Mouse (Mus musculus): ENCODE measurements at regions not wholly inside any gene's neighbourhood (a gene's known extent, or its start where the extent isn't known, plus 50 kb on each side); places are given as distances from the start of the nearest gene placed in this dataset.

DNA sequence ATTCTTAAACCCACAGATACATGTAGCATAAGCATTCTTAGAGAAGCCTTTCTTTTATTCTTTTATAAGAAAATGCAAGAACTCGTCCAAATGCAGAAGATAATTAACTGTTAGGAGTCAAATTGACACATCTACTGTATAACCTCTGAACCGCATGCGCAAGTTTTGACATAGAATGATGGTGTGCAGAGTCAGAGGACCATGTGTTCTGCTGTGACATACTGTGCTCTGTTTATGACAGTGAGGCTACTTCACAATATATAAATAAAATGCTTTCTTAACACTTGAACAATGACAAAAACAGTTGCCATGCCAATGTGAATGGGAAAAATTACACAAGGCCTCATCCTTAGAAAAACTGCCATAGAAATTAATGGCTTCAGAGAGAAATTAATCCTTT lies 454.1 kb upstream of the Manea start:
- TF ChIP-seq CTCF (IDR thresholded peaks at IDR 0.05; ENCODE audit: low read depth, low read length) = no peak
- TF ChIP-seq POLR2A (IDR thresholded peaks at IDR 0.05; ENCODE audit: extremely low read depth, insufficient read depth, low read length) = no peak

Data from liver, adult 2 months (tissue).